Mouse (Mus musculus): ENCODE measurements around the gene Icosl. TPM values are rescaled to one million over a fixed set of nuclear protein-coding genes. Genes with fewer than 3 reads are reported as not detected.

Icosl gene
- total and polyA plus RNA-seq, 2 experiments from 2014 or later: 0.85 to 1.8 TPM

DNA sequence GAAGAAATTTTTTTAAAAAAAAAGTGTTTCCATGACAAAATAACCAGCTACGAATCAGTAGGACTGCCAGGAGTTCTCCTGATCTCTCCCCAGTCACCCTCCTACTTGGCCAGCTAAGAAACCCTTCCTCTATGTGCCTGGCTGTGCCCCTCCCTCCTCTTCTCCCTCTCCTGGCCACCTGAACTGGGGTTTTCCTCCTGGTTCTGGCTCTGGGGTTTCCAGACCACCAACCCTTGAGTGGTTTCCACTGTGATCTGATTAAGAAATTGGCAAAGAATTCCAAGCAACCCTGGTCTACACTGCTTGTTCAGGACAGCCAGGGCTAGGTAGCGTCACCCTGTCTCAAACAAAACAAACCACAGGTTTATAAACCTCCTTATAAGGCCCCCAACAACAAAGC, 59.5 kb downstream of the Icosl start:
- Histone ChIP-seq H3K27ac (ENCODE audit: low read depth, low read length) (no peak overlapping the region), H3K4me3 (ENCODE audit: low read depth, low read length) (no peak overlapping the region), H3K4me1 (ENCODE audit: insufficient read depth, low read length) (no peaks in the 10 kb centered on the region), H3K9ac (replicated peaks; ENCODE audit: low read length, poor library complexity, severe bottlenecking) (no peak overlapping the region), H3K9me3 (ENCODE audit: low read length) (no peaks in the 10 kb centered on the region), H3K4me2 (ENCODE audit: low read depth, low read length, poor library complexity, severe bottlenecking) (no peak overlapping the region), H3K36me3 (ENCODE audit: insufficient read depth, low read length) (no peaks in the 10 kb centered on the region), H3K27me3 (ENCODE audit: insufficient read depth, low read length) (no peaks in the 10 kb centered on the region)
- 85% methylated on average over 2 of the region's 2 CpGs for WGBS
- ATAC-seq (ENCODE audit: low FRiP score) (no peak), DNase-seq (ENCODE audit: low spot score) (no peak)
- TF ChIP-seq CTCF (IDR thresholded peaks at IDR 0.05): no peak

- TF ChIP-seq CTCF (IDR thresholded peaks at IDR 0.05): no peak
- Histone ChIP-seq H3K4me2 (ENCODE audit: low read depth, low read length, poor library complexity, severe bottlenecking) (no peak overlapping the region), H3K27ac (ENCODE audit: low read depth, low read length) (no peak overlapping the region), H3K9ac (replicated peaks; ENCODE audit: low read length, poor library complexity, severe bottlenecking) (no peak overlapping the region), H3K4me1 (ENCODE audit: insufficient read depth, low read length) (no peaks in the 10 kb centered on the region), H3K4me3 (ENCODE audit: low read depth, low read length) (no peak overlapping the region), H3K36me3 (ENCODE audit: insufficient read depth, low read length) (no peaks in the 10 kb centered on the region), H3K27me3 (ENCODE audit: insufficient read depth, low read length) (no peaks in the 10 kb centered on the region), H3K9me3 (ENCODE audit: low read length) (no peaks in the 10 kb centered on the region)
- WGBS: 45% methylated on average over 11 of the region's 11 CpGs
- no peak for ATAC-seq (ENCODE audit: low FRiP score)
- DNase-seq (ENCODE audit: low spot score): peak; percentile 67
Observed at GRCm38 (mm10) chr10:78129423-78129822, 60.3 kb downstream of the Icosl start.

GRCm38 (mm10) chr10:78129998-78130397, 60.9 kb downstream of the Icosl start:
- H3K27ac ChIP-seq (ENCODE audit: low read depth, low read length): no peak overlapping the region
- no peaks in the 10 kb centered on the region for H3K4me1 ChIP-seq (ENCODE audit: insufficient read depth, low read length)
- TF ChIP-seq CTCF (IDR thresholded peaks at IDR 0.05): no peak
- H3K4me2 ChIP-seq (ENCODE audit: low read depth, low read length, poor library complexity, severe bottlenecking): no peak overlapping the region
- DNase-seq (ENCODE audit: low spot score) (no peak), ATAC-seq (ENCODE audit: low FRiP score) (no peak)
- 84% methylated on average over 4 of the region's 4 CpGs for WGBS
- H3K36me3 ChIP-seq (ENCODE audit: insufficient read depth, low read length): no peaks in the 10 kb centered on the region
- H3K27me3 ChIP-seq (ENCODE audit: insufficient read depth, low read length): no peaks in the 10 kb centered on the region
- no peak overlapping the region for H3K4me3 ChIP-seq (ENCODE audit: low read depth, low read length)
- H3K9ac ChIP-seq (replicated peaks; ENCODE audit: low read length, poor library complexity, severe bottlenecking): no peak overlapping the region
- H3K9me3 ChIP-seq (ENCODE audit: low read length): no peaks in the 10 kb centered on the region

Other genes starting within 250 kb of the Icosl start
- 0.27 TPM in 1 of 2 replicates, not detected in the other for gene Krtap10-4, start 242.2 kb upstream of the Icosl start, total RNA-seq (2014; rRNA removed)
- gene Krtap10-4, start 242.2 kb upstream of the Icosl start, polyA plus RNA-seq (2015; fragmentation: Nextera tagmentation; extraction: Ambion mirVana): not detected in 2 replicates
- gene Krtap10-10, start 233.4 kb upstream of the Icosl start, total RNA-seq (2014; rRNA removed): not detected in 2 replicates
- gene Krtap10-10, start 233.4 kb upstream of the Icosl start, polyA plus RNA-seq (2015; fragmentation: Nextera tagmentation; extraction: Ambion mirVana): not detected in 2 replicates
- gene Gm36176, start 222.5 kb upstream of the Icosl start, total RNA-seq (2014; rRNA removed): not detected in 2 replicates
- gene Gm36176, start 222.5 kb upstream of the Icosl start, polyA plus RNA-seq (2015; fragmentation: Nextera tagmentation; extraction: Ambion mirVana): not detected in 2 replicates
- not detected in 2 replicates for gene Gm10318, start 216.4 kb upstream of the Icosl start, total RNA-seq (2014; rRNA removed)
- gene Gm10318, start 216.4 kb upstream of the Icosl start, polyA plus RNA-seq (2015; fragmentation: Nextera tagmentation; extraction: Ambion mirVana): not detected in 2 replicates
- gene Gm3285, start 207.3 kb upstream of the Icosl start, total RNA-seq (2014; rRNA removed): not detected in 2 replicates
- gene Gm3285, start 207.3 kb upstream of the Icosl start, polyA plus RNA-seq (2015; fragmentation: Nextera tagmentation; extraction: Ambion mirVana): not detected in 2 replicates
- 36.1 and 39.6 TPM in 2 replicates for gene Lrrc3, start 166.8 kb upstream of the Icosl start, total RNA-seq (2014; rRNA removed)
- gene Lrrc3, start 166.8 kb upstream of the Icosl start, polyA plus RNA-seq (2015; fragmentation: Nextera tagmentation; extraction: Ambion mirVana): 29.7 and 29.9 TPM in 2 replicates
- gene Trpm2, start 98.7 kb upstream of the Icosl start, total RNA-seq (2014; rRNA removed): 7.3 and 12.5 TPM in 2 replicates
- gene Trpm2, start 98.7 kb upstream of the Icosl start, polyA plus RNA-seq (2015; fragmentation: Nextera tagmentation; extraction: Ambion mirVana): 5.6 and 8.0 TPM in 2 replicates
- gene 1810043G02Rik, start 90.8 kb upstream of the Icosl start, total RNA-seq (2014; rRNA removed): 60.0 and 61.7 TPM in 2 replicates
- gene 1810043G02Rik, start 90.8 kb upstream of the Icosl start, polyA plus RNA-seq (2015; fragmentation: Nextera tagmentation; extraction: Ambion mirVana): 66.2 and 72.6 TPM in 2 replicates
- 165 and 166 TPM in 2 replicates for gene Pfkl, start 59.2 kb upstream of the Icosl start, total RNA-seq (2014; rRNA removed)
- 98.5 and 104 TPM in 2 replicates for gene Pfkl, start 59.2 kb upstream of the Icosl start, polyA plus RNA-seq (2015; fragmentation: Nextera tagmentation; extraction: Ambion mirVana)
- not detected in 2 replicates for gene Dnmt3l, start 27.4 kb upstream of the Icosl start, total RNA-seq (2014; rRNA removed)
- not detected in 2 replicates for gene Dnmt3l, start 27.4 kb upstream of the Icosl start, polyA plus RNA-seq (2015; fragmentation: Nextera tagmentation; extraction: Ambion mirVana)
- gene Aire, start 25.7 kb upstream of the Icosl start, total RNA-seq (2014; rRNA removed): 0.16 and 0.33 TPM in 2 replicates
- gene Aire, start 25.7 kb upstream of the Icosl start, polyA plus RNA-seq (2015; fragmentation: Nextera tagmentation; extraction: Ambion mirVana): 0.20 and 0.31 TPM in 2 replicates
- 80.0 and 119 TPM in 2 replicates for gene D10Jhu81e, start 100.5 kb downstream of the Icosl start, total RNA-seq (2014; rRNA removed)
- 24.1 and 26.7 TPM in 2 replicates for gene D10Jhu81e, start 100.5 kb downstream of the Icosl start, polyA plus RNA-seq (2015; fragmentation: Nextera tagmentation; extraction: Ambion mirVana)
- 21.9 and 24.5 TPM in 2 replicates for gene Pwp2, start 115.8 kb downstream of the Icosl start, total RNA-seq (2014; rRNA removed)
- 13.4 and 14.2 TPM in 2 replicates for gene Pwp2, start 115.8 kb downstream of the Icosl start, polyA plus RNA-seq (2015; fragmentation: Nextera tagmentation; extraction: Ambion mirVana)
- gene Trappc10, start 175.3 kb downstream of the Icosl start, total RNA-seq (2014; rRNA removed): 102 and 129 TPM in 2 replicates
- 35.1 and 42.2 TPM in 2 replicates for gene Trappc10, start 175.3 kb downstream of the Icosl start, polyA plus RNA-seq (2015; fragmentation: Nextera tagmentation; extraction: Ambion mirVana)